Mouse (Mus musculus) embryonic fibroblast, embryonic 13.5 days (primary cell): ENCODE results near the gene Rbfox3. TPM values are rescaled to one million over a fixed set of nuclear protein-coding genes. Genes with fewer than 3 reads are reported as not detected.

ENCODE experiments used
- H3K27ac ChIP-seq: 2 replicates; pipeline ENCODE4 v1.5.1; 2012; ENCODE audit warnings: low read length, control low read depth, inconsistent platforms; ENCODE audit not compliant: insufficient read depth
- H3K4me1 ChIP-seq: 2 replicates; pipeline ENCODE4 v1.6.1; 2011; ENCODE audit warnings: low read length; ENCODE audit not compliant: control insufficient read depth, insufficient read depth
- H3K4me3 ChIP-seq: 2 replicates; pipeline ENCODE4 v1.5.1; 2011; ENCODE audit warnings: mild to moderate bottlenecking, control low read depth, low read length; ENCODE audit not compliant: insufficient read depth
- CTCF ChIP-seq: IDR thresholded peaks from 2 replicates; pipeline ENCODE4 v1.5.1; 2011; ENCODE audit warnings: mild to moderate bottlenecking, control low read depth, low read length, moderate library complexity, borderline replicate concordance; ENCODE audit not compliant: insufficient read depth
- POLR2A ChIP-seq: IDR thresholded peaks from 2 replicates; pipeline ENCODE4 v1.6.1; 2011; ENCODE audit warnings: low read depth, mild to moderate bottlenecking, control low read depth, low read length, moderate library complexity
- polyA plus RNA-seq: library from polyadenylated mRNA; stranded (reverse); fragments of >200 nt; gene quantifications from 2 replicates; pipeline ENCODE4 v1.2.4, GENCODE M21; 2011; ENCODE audit warnings: low read depth; ENCODE audit not compliant: missing spikeins, insufficient read length

Gene Rbfox3
- polyA plus RNA-seq, 1 experiment = not detected

- H3K4me1 ChIP-seq = no peaks in the 10 kb centered on the region
- TF ChIP-seq POLR2A (no peak), CTCF (no peak)
- H3K27ac ChIP-seq = no peak overlapping the region
- H3K4me3 ChIP-seq = no peak overlapping the region
Measured at GRCm38 (mm10) chr11:118916423-118917030, 5.1 kb upstream of the Rbfox3 start.

- no peak for TF ChIP-seq CTCF
- no peak for TF ChIP-seq POLR2A
- H3K27ac ChIP-seq = no peak overlapping the region
- H3K4me1 ChIP-seq = no peaks in the 10 kb centered on the region
- H3K4me3 ChIP-seq = no peak overlapping the region
Measured at GRCm38 (mm10) chr11:118915888-118916287, 4.5 kb upstream of the Rbfox3 start.

GRCm38 (mm10) chr11:118912686-118913085, 1.3 kb upstream of the Rbfox3 start:
- Histone ChIP-seq H3K27ac (no peak overlapping the region), H3K4me1 (no peaks in the 10 kb centered on the region), H3K4me3 (no peak overlapping the region)
- TF ChIP-seq POLR2A (no peak), CTCF (no peak)

GRCm38 (mm10) chr11:118910756-118911155, 641 bp downstream of the Rbfox3 start:
- TF ChIP-seq CTCF = no peak
- TF ChIP-seq POLR2A = no peak
- no peak overlapping the region for H3K27ac ChIP-seq
- no peak overlapping the region for H3K4me3 ChIP-seq
- no peaks in the 10 kb centered on the region for H3K4me1 ChIP-seq

- H3K27ac ChIP-seq = no peak overlapping the region
- no peak for TF ChIP-seq POLR2A
- TF ChIP-seq CTCF = no peak
- no peaks in the 10 kb centered on the region for H3K4me1 ChIP-seq
- H3K4me3 ChIP-seq = no peak overlapping the region
Measured at GRCm38 (mm10) chr11:118909814-118910201, 1.6 kb downstream of the Rbfox3 start.

- H3K27ac ChIP-seq = no peak overlapping the region
- H3K4me1 ChIP-seq = no peaks in the 10 kb centered on the region
- TF ChIP-seq CTCF (no peak), POLR2A (no peak)
- H3K4me3 ChIP-seq = no peak overlapping the region
Measured at GRCm38 (mm10) chr11:118908981-118909813, 2.2 kb downstream of the Rbfox3 start.

- TF ChIP-seq CTCF = no peak
- TF ChIP-seq POLR2A = no peak
- Histone ChIP-seq H3K4me3 (no peak overlapping the region), H3K4me1 (no peaks in the 10 kb centered on the region), H3K27ac (no peak overlapping the region)
Measured at GRCm38 (mm10) chr11:118908431-118908980, 2.9 kb downstream of the Rbfox3 start.

GRCm38 (mm10) chr11:118907471-118908401, 3.7 kb downstream of the Rbfox3 start:
- Histone ChIP-seq H3K27ac (no peak overlapping the region), H3K4me1 (no peaks in the 10 kb centered on the region), H3K4me3 (no peak overlapping the region)
- TF ChIP-seq CTCF = no peak
- TF ChIP-seq POLR2A = no peak

- Histone ChIP-seq H3K4me1 (no peaks in the 10 kb centered on the region), H3K27ac (no peak overlapping the region), H3K4me3 (no peak overlapping the region)
- TF ChIP-seq CTCF = no peak
- TF ChIP-seq POLR2A = no peak
Measured at GRCm38 (mm10) chr11:118906824-118907470, 4.5 kb downstream of the Rbfox3 start.
